ENCODE assay signal across 8 mouse cellular contexts in genomic region chr6:48085521-48086404, GRCm38 (mm10). TPM values are rescaled to one million over a fixed set of nuclear protein-coding genes. Genes with fewer than 3 reads are reported as not detected.
DNase-seq lines count a peak whose midpoint lies in the region; ATAC-seq and TF ChIP-seq lines count a peak whose summit lies in the region.

No protein-coding gene starts in this region.

- H3K27me3 ChIP-seq in embryonic facial prominence, embryonic 11.5 days (ENCODE audit: control insufficient read depth, insufficient read depth, low read length) = no peaks in the 10 kb centered on the region
- H3K27me3 ChIP-seq in limb, embryonic 14.5 days (ENCODE audit: control insufficient read depth, insufficient read depth, low read length) = no peaks in the 10 kb centered on the region
- H3K27me3 ChIP-seq in midbrain, embryonic 15.5 days (replicated peaks) = no peaks in the 10 kb centered on the region

- peaks cover 12% of the 10 kb centered on the region for H3K36me3 ChIP-seq in embryonic facial prominence, embryonic 11.5 days (replicated peaks; ENCODE audit: control insufficient read depth, insufficient read depth, low read depth, low read length)
- H3K36me3 ChIP-seq in limb, embryonic 14.5 days (ENCODE audit: control insufficient read depth, insufficient read depth, low read length) = peaks cover 34% of the 10 kb centered on the region
- peaks cover 23% of the 10 kb centered on the region for H3K36me3 ChIP-seq in midbrain, embryonic 15.5 days (replicated peaks)

- H3K27ac ChIP-seq in embryonic facial prominence, embryonic 11.5 days (replicated peaks; ENCODE audit: low read depth, low read length) = peak overlapping the region; percentile 91
- H3K27ac ChIP-seq in limb, embryonic 14.5 days (replicated peaks; ENCODE audit: low read depth, low read length) = peak overlapping the region; percentile 84
- peak overlapping the region; percentile 92 for H3K27ac ChIP-seq in midbrain, embryonic 15.5 days

- peak overlapping the region; percentile 55 for H3K4me2 ChIP-seq in embryonic facial prominence, embryonic 11.5 days (ENCODE audit: low read depth, low read length)
- H3K4me2 ChIP-seq in limb, embryonic 14.5 days (replicated peaks; ENCODE audit: low read depth, low read length, severe bottlenecking) = peak overlapping the region; percentile 78
- peak overlapping the region; percentile 76 for H3K4me2 ChIP-seq in midbrain, embryonic 15.5 days

- no peaks in the 10 kb centered on the region for H3K9me3 ChIP-seq in embryonic facial prominence, embryonic 11.5 days (replicated peaks; ENCODE audit: control insufficient read depth, low read length)
- no peaks in the 10 kb centered on the region for H3K9me3 ChIP-seq in limb, embryonic 14.5 days (ENCODE audit: control insufficient read depth, low read length)
- H3K9me3 ChIP-seq in midbrain, embryonic 15.5 days = no peaks in the 10 kb centered on the region

- peak overlapping the region; percentile 92 for H3K4me3 ChIP-seq in embryonic facial prominence, embryonic 11.5 days (ENCODE audit: low read depth, low read length)
- peak overlapping the region; percentile 84 for H3K4me3 ChIP-seq in limb, embryonic 14.5 days (replicated peaks; ENCODE audit: low read length)
- H3K4me3 ChIP-seq in midbrain, embryonic 15.5 days = peak overlapping the region; percentile 79

- peak; percentile 39 to 57 for DNase-seq in left cerebral cortex, adult 18-20 months (ENCODE audit: low spot score in 2 of 2)
- no peak for DNase-seq in left cerebral cortex, adult 11 months (ENCODE audit: low spot score)
- peak; percentile 54 for DNase-seq in embryonic facial prominence, embryonic 11.5 days (ENCODE audit: low spot score)
- DNase-seq in heart, adult 11 months = peak; percentile 97
- DNase-seq in kidney, adult 11 months = peak; percentile 67
- DNase-seq in limb, embryonic 14.5 days (ENCODE audit: low spot score) = peak; percentile 40
- DNase-seq in spleen, adult 12 weeks (ENCODE audit: low spot score) = peak; percentile 65

- WGBS in embryonic facial prominence, embryonic 11.5 days = 4% methylated on average over 49 of the region's 72 CpGs
- 4% methylated on average over 37 of the region's 72 CpGs for WGBS in limb, embryonic 14.5 days
- 3% methylated on average over 54 of the region's 72 CpGs for WGBS in midbrain, embryonic 15.5 days

- peak; percentile 91 for ATAC-seq in embryonic facial prominence, embryonic 11.5 days (replicated peaks; ENCODE audit: insufficient number of reproducible peaks, low FRiP score, low TSS enrichment, low read depth)
- peak; percentile 81 for ATAC-seq in limb, embryonic 14.5 days (ENCODE audit: low FRiP score, low read depth)
- ATAC-seq in midbrain, embryonic 15.5 days (replicated peaks) = peak; percentile 89

- peak overlapping the region; percentile 98 for H3K9ac ChIP-seq in embryonic facial prominence, embryonic 11.5 days (replicated peaks; ENCODE audit: low read length)
- H3K9ac ChIP-seq in limb, embryonic 14.5 days (ENCODE audit: low read depth, low read length, severe bottlenecking) = peak overlapping the region; percentile 99
- H3K9ac ChIP-seq in midbrain, embryonic 15.5 days = peak overlapping the region; percentile 93

- H3K4me1 ChIP-seq in embryonic facial prominence, embryonic 11.5 days (ENCODE audit: control insufficient read depth, insufficient read depth, low read length) = no peaks in the 10 kb centered on the region
- H3K4me1 ChIP-seq in limb, embryonic 14.5 days (ENCODE audit: control insufficient read depth, insufficient read depth, low read length) = peaks cover 9% of the 10 kb centered on the region
- peaks cover 16% of the 10 kb centered on the region for H3K4me1 ChIP-seq in midbrain, embryonic 15.5 days

- TF ChIP-seq POLR2A in limb, embryonic 14.5 days (IDR thresholded peaks at IDR 0.05; ENCODE audit: borderline replicate concordance, extremely low read depth, insufficient read depth, insufficient read length) = no peak

RNA-seq across cellular contexts. Expression of gene Zfp746, which starts 0.6 kb away (rescaled TPM):
- total RNA-seq in left cerebral cortex, adult 18-20 months (2021) = 10 to 100 TPM; 30.1 to 30.9 TPM
- 21.3 and 25.6 TPM in 2 replicates for polyA plus RNA-seq in embryonic facial prominence, embryonic 11.5 days (2014; fragmentation: Nextera tagmentation; extraction: Ambion mirVana)
- 34.8 and 42.9 TPM in 2 replicates for polyA plus RNA-seq in limb, embryonic 14.5 days (2012; rRNA removed)
- 26.1 and 27.5 TPM in 2 replicates for polyA plus RNA-seq in limb, embryonic 14.5 days (2014; fragmentation: Nextera tagmentation; extraction: Ambion mirVana)
- polyA plus RNA-seq in midbrain, embryonic 15.5 days (2015; fragmentation: Nextera tagmentation; extraction: Ambion mirVana) = 22.4 and 26.3 TPM in 2 replicates

RNA-seq across cellular contexts. Expression of gene Zfp777, which starts 37.1 kb away (rescaled TPM):
- total RNA-seq in left cerebral cortex, adult 18-20 months (2021) = 10 to 100 TPM; 35.3 to 36.3 TPM
- 7.7 and 7.8 TPM in 2 replicates for polyA plus RNA-seq in embryonic facial prominence, embryonic 11.5 days (2014; fragmentation: Nextera tagmentation; extraction: Ambion mirVana)
- 24.8 and 27.6 TPM in 2 replicates for polyA plus RNA-seq in limb, embryonic 14.5 days (2012; rRNA removed)
- 9.3 and 10.9 TPM in 2 replicates for polyA plus RNA-seq in limb, embryonic 14.5 days (2014; fragmentation: Nextera tagmentation; extraction: Ambion mirVana)
- polyA plus RNA-seq in midbrain, embryonic 15.5 days (2015; fragmentation: Nextera tagmentation; extraction: Ambion mirVana) = 13.9 and 15.1 TPM in 2 replicates
